Mouse (Mus musculus) limb, embryonic 12.5 days (tissue): ENCODE data around the gene Mnat1. TPM values are rescaled to one million over a fixed set of nuclear protein-coding genes. Genes with fewer than 3 reads are reported as not detected.

Experiments used
- ATAC-seq: fragments of 200-750 bp; cut with Nextera tagmentation; 2 replicates; pipeline ENCODE4 v1.8.0; 2017; ENCODE audit warnings: low read depth, moderate TSS enrichment; ENCODE audit not compliant: insufficient number of reproducible peaks, insufficient read depth, low FRiP score, low TSS enrichment
- H3K27ac ChIP-seq: fragments of 300-500 bp; sonication (generic); 2 replicates; pipeline ENCODE4 v1.5.1; 2016; ENCODE audit warnings: mild to moderate bottlenecking, moderate library complexity
- H3K27me3 ChIP-seq: fragments of 300-500 bp; sonication (generic); 2 replicates; pipeline ENCODE4 v1.6.1; 2016; ENCODE audit warnings: mild to moderate bottlenecking, moderate library complexity
- H3K36me3 ChIP-seq: fragments of 300-500 bp; sonication (generic); 2 replicates; pipeline ENCODE4 v1.6.1; 2016; ENCODE audit warnings: mild to moderate bottlenecking, moderate library complexity
- H3K4me1 ChIP-seq: fragments of 300-500 bp; sonication (generic); replicated peaks from 2 replicates; pipeline ENCODE4 v1.6.1; 2016
- H3K4me2 ChIP-seq: fragments of 300-500 bp; sonication (generic); 2 replicates; pipeline ENCODE4 v1.6.1; 2016; ENCODE audit warnings: mild to moderate bottlenecking, moderate library complexity
- H3K4me3 ChIP-seq: fragments of 300-500 bp; sonication (generic); replicated peaks from 2 replicates; pipeline ENCODE4 v1.5.1; 2016; ENCODE audit warnings: mild to moderate bottlenecking
- H3K9ac ChIP-seq: fragments of 300-500 bp; sonication (generic); replicated peaks from 2 replicates; pipeline ENCODE4 v1.6.1; 2016; ENCODE audit warnings: mild to moderate bottlenecking, moderate library complexity
- H3K9me3 ChIP-seq: fragments of 300-500 bp; sonication (generic); 2 replicates; pipeline ENCODE4 v1.6.1; 2016; ENCODE audit warnings: mild to moderate bottlenecking, moderate library complexity
- WGBS: fragments of 180-500 bp; shearing (Covaris S2); methylation state at CpG from one replicate; pipeline ENCODE4 v1.1.7; 2016; 5-methylcytosine and 5-hydroxymethylcytosine counted together
- polyA plus RNA-seq: library from polyadenylated mRNA; unstranded; fragments of >200 nt; fragmentation: Nextera tagmentation; extraction: Ambion mirVana; gene quantifications from 2 replicates; pipeline ENCODE4 v1.2.1, GENCODE M21; 2016

Gene Mnat1
- polyA plus RNA-seq, 1 experiment from 2014 or later, result 40.7 TPM

- Histone ChIP-seq H3K9me3 (no peaks in the 10 kb centered on the region), H3K27me3 (no peaks in the 10 kb centered on the region), H3K27ac (no peak overlapping the region), H3K4me1 (peaks cover 6% of the 10 kb centered on the region; the same call in 1 of the 2 replicates), H3K9ac (no peak overlapping the region), H3K4me3 (no peak overlapping the region), H3K36me3 (no peaks in the 10 kb centered on the region), H3K4me2 (no peak overlapping the region)
- ATAC-seq, result no peak
Observed at GRCm38 (mm10) chr12:73230196-73230595, 106.7 kb downstream of the Mnat1 start.

- H3K27me3 ChIP-seq, result no peaks in the 10 kb centered on the region
- peaks cover 6% of the 10 kb centered on the region; the same call in 1 of the 2 replicates for H3K4me1 ChIP-seq
- 0 out of 2 replicates have a peak, but pooled peaks cover 1% of the 10 kb centered on the region for H3K36me3 ChIP-seq
- H3K9me3 ChIP-seq, result no peaks in the 10 kb centered on the region
- no peak overlapping the region for H3K9ac ChIP-seq
- H3K4me2 ChIP-seq, result no peak overlapping the region
- ATAC-seq, result no peak
- no peak overlapping the region for H3K4me3 ChIP-seq
- H3K27ac ChIP-seq, result no peak overlapping the region
Observed at GRCm38 (mm10) chr12:73231552-73231951, 108.0 kb downstream of the Mnat1 start.

GRCm38 (mm10) chr12:73232586-73232985 lies 109.1 kb downstream of the Mnat1 start:
- H3K4me1 ChIP-seq, result peaks cover 6% of the 10 kb centered on the region; the same call in 1 of the 2 replicates
- H3K27ac ChIP-seq, result no peak overlapping the region
- no peaks in the 10 kb centered on the region for H3K27me3 ChIP-seq
- H3K36me3 ChIP-seq, result 0 out of 2 replicates have a peak, but pooled peaks cover 2% of the 10 kb centered on the region
- H3K4me3 ChIP-seq, result no peak overlapping the region
- no peak overlapping the region for H3K4me2 ChIP-seq
- H3K9me3 ChIP-seq, result no peaks in the 10 kb centered on the region
- WGBS, result 29% methylated on average over 2 of the region's 2 CpGs
- ATAC-seq, result no peak
- H3K9ac ChIP-seq, result no peak overlapping the region

- ATAC-seq, result peak; percentile 26; the same call in 1 of the 2 replicates
- no peaks in the 10 kb centered on the region for H3K27me3 ChIP-seq
- no peak overlapping the region for H3K9ac ChIP-seq
- no peak overlapping the region for H3K4me3 ChIP-seq
- H3K4me2 ChIP-seq, result no peak overlapping the region
- H3K27ac ChIP-seq, result no peak overlapping the region
- H3K9me3 ChIP-seq, result no peaks in the 10 kb centered on the region
- 61% methylated on average over 10 of the region's 10 CpGs for WGBS
- no peaks in the 10 kb centered on the region for H3K36me3 ChIP-seq
- H3K4me1 ChIP-seq, result peaks cover 16% of the 10 kb centered on the region
Observed at GRCm38 (mm10) chr12:73241960-73242359, 118.4 kb downstream of the Mnat1 start.

GRCm38 (mm10) chr12:73245687-73246086 lies 122.2 kb downstream of the Mnat1 start:
- 31% methylated on average over 5 of the region's 5 CpGs for WGBS
- Histone ChIP-seq H3K9me3 (no peaks in the 10 kb centered on the region), H3K9ac (no peak overlapping the region), H3K4me1 (peaks cover 16% of the 10 kb centered on the region), H3K4me2 (no peak overlapping the region), H3K27me3 (no peaks in the 10 kb centered on the region), H3K27ac (peak overlapping the region; percentile 74; the same call in 1 of the 2 replicates), H3K36me3 (no peaks in the 10 kb centered on the region), H3K4me3 (no peak overlapping the region)
- no peak for ATAC-seq

GRCm38 (mm10) chr12:73255006-73255405 lies 131.5 kb downstream of the Mnat1 start:
- Histone ChIP-seq H3K27ac (no peak overlapping the region), H3K27me3 (no peaks in the 10 kb centered on the region), H3K9ac (no peak overlapping the region), H3K4me3 (no peak overlapping the region), H3K36me3 (no peaks in the 10 kb centered on the region), H3K9me3 (no peaks in the 10 kb centered on the region), H3K4me1 (no peaks in the 10 kb centered on the region), H3K4me2 (no peak overlapping the region)
- no peak for ATAC-seq
- 83% methylated on average over 2 of the region's 2 CpGs for WGBS

- WGBS, result 93% methylated on average over 6 of the region's 6 CpGs
- no peak overlapping the region for H3K4me2 ChIP-seq
- ATAC-seq, result no peak
Observed at GRCm38 (mm10) chr12:73259269-73259668, 135.8 kb downstream of the Mnat1 start.

GRCm38 (mm10) chr12:73260339-73260738 lies 136.8 kb downstream of the Mnat1 start:
- ATAC-seq, result no peak
- no peak overlapping the region for H3K4me3 ChIP-seq
- H3K27ac ChIP-seq, result no peak overlapping the region
- H3K9ac ChIP-seq, result no peak overlapping the region
- no peaks in the 10 kb centered on the region for H3K27me3 ChIP-seq
- H3K36me3 ChIP-seq, result no peaks in the 10 kb centered on the region
- H3K9me3 ChIP-seq, result peaks cover 12% of the 10 kb centered on the region; the same call in 1 of the 2 replicates
- H3K4me2 ChIP-seq, result no peak overlapping the region
- 96% methylated on average over 1 of the region's 1 CpGs for WGBS
- no peaks in the 10 kb centered on the region for H3K4me1 ChIP-seq

More at GRCm38 (mm10) chr12:73259269-73259668, 135.8 kb downstream of the Mnat1 start:
- Histone ChIP-seq H3K27me3 (no peaks in the 10 kb centered on the region), H3K9me3 (peaks cover 12% of the 10 kb centered on the region; the same call in 1 of the 2 replicates), H3K4me3 (no peak overlapping the region), H3K27ac (no peak overlapping the region), H3K4me1 (no peaks in the 10 kb centered on the region), H3K9ac (no peak overlapping the region), H3K36me3 (no peaks in the 10 kb centered on the region)

- no peak overlapping the region for H3K4me2 ChIP-seq
- whole genome bisulfite sequencing, result 82% methylated on average over 3 of the region's 3 CpGs
- no peak overlapping the region for H3K27ac ChIP-seq
- H3K36me3 ChIP-seq, result no peaks in the 10 kb centered on the region
- H3K27me3 ChIP-seq, result no peaks in the 10 kb centered on the region
- H3K9ac ChIP-seq, result no peak overlapping the region
- H3K4me3 ChIP-seq, result no peak overlapping the region
- ATAC-seq, result no peak
- peaks cover 20% of the 10 kb centered on the region for H3K4me1 ChIP-seq
- peaks cover 12% of the 10 kb centered on the region; the same call in 1 of the 2 replicates for H3K9me3 ChIP-seq
Observed at GRCm38 (mm10) chr12:73265381-73265978, 142.0 kb downstream of the Mnat1 start.

GRCm38 (mm10) chr12:73266597-73266996 lies 143.1 kb downstream of the Mnat1 start:
- Histone ChIP-seq H3K4me2 (no peak overlapping the region), H3K27ac (no peak overlapping the region), H3K27me3 (no peaks in the 10 kb centered on the region), H3K36me3 (no peaks in the 10 kb centered on the region), H3K4me3 (no peak overlapping the region), H3K4me1 (peaks cover 27% of the 10 kb centered on the region), H3K9ac (no peak overlapping the region), H3K9me3 (peaks cover 10% of the 10 kb centered on the region; the same call in 1 of the 2 replicates)
- no peak for ATAC-seq
- WGBS, result 81% methylated on average over 1 of the region's 1 CpGs

GRCm38 (mm10) chr12:73268497-73268896 lies 145.0 kb downstream of the Mnat1 start:
- Histone ChIP-seq H3K4me3 (no peak overlapping the region), H3K9me3 (no peaks in the 10 kb centered on the region), H3K4me2 (no peak overlapping the region), H3K27ac (peak overlapping the region; percentile 67; the same call in 1 of the 2 replicates), H3K4me1 (peaks cover 44% of the 10 kb centered on the region), H3K27me3 (no peaks in the 10 kb centered on the region), H3K36me3 (no peaks in the 10 kb centered on the region), H3K9ac (no peak overlapping the region)
- ATAC-seq, result no peak
- 43% methylated on average over 1 of the region's 1 CpGs for WGBS

- WGBS, result 31% methylated on average over 3 of the region's 3 CpGs
- H3K27ac ChIP-seq, result no peak overlapping the region
- H3K36me3 ChIP-seq, result peaks cover 8% of the 10 kb centered on the region; the same call in 1 of the 2 replicates
- H3K9ac ChIP-seq, result no peak overlapping the region
- H3K4me3 ChIP-seq, result no peak overlapping the region
- peaks cover 44% of the 10 kb centered on the region for H3K4me1 ChIP-seq
- no peaks in the 10 kb centered on the region for H3K9me3 ChIP-seq
- 0 out of 2 replicates have a peak, but pooled peaks have one; percentile 56 for ATAC-seq
- H3K4me2 ChIP-seq, result no peak overlapping the region
- H3K27me3 ChIP-seq, result no peaks in the 10 kb centered on the region
Observed at GRCm38 (mm10) chr12:73269531-73269930, 146.0 kb downstream of the Mnat1 start.
